Mouse (Mus musculus): Measurements from ENCODE around the gene Nckap5l. TPM values are rescaled to one million over a fixed set of nuclear protein-coding genes. Genes with fewer than 3 reads are reported as not detected.

Nckap5l gene
- polyA plus RNA-seq, 1 experiment, result 4.0 TPM

GRCm38 (mm10) chr15:99442358-99442757 is 15.2 kb downstream of the Nckap5l start:
- no peaks in the 10 kb centered on the region for H3K4me1 ChIP-seq (ENCODE audit: control insufficient read depth, insufficient read depth, low read length)
- no peak overlapping the region for H3K27ac ChIP-seq (ENCODE audit: control insufficient read depth, insufficient read depth, low read depth, low read length, poor library complexity)
- H3K4me3 ChIP-seq (replicated peaks; ENCODE audit: control insufficient read depth, low read depth, low read length), result no peak overlapping the region
- 74% methylated on average over 7 of the region's 7 CpGs for WGBS
- TF ChIP-seq POLR2A (IDR thresholded peaks at IDR 0.05; ENCODE audit: borderline replicate concordance, control insufficient read depth, low read depth, low read length) (no peak), CTCF (IDR thresholded peaks at IDR 0.05; ENCODE audit: control insufficient read depth, insufficient read depth, low read length) (no peak)

GRCm38 (mm10) chr15:99440816-99441457 is 16.6 kb downstream of the Nckap5l start:
- no peaks in the 10 kb centered on the region for H3K4me1 ChIP-seq (ENCODE audit: control insufficient read depth, insufficient read depth, low read length)
- H3K27ac ChIP-seq (ENCODE audit: control insufficient read depth, insufficient read depth, low read depth, low read length, poor library complexity), result no peak overlapping the region
- TF ChIP-seq POLR2A (IDR thresholded peaks at IDR 0.05; ENCODE audit: borderline replicate concordance, control insufficient read depth, low read depth, low read length) (no peak), CTCF (IDR thresholded peaks at IDR 0.05; ENCODE audit: control insufficient read depth, insufficient read depth, low read length) (no peak)
- WGBS, result 70% methylated on average over 8 of the region's 8 CpGs
- H3K4me3 ChIP-seq (replicated peaks; ENCODE audit: control insufficient read depth, low read depth, low read length), result no peak overlapping the region

GRCm38 (mm10) chr15:99440112-99440815 is 17.3 kb downstream of the Nckap5l start:
- TF ChIP-seq CTCF (IDR thresholded peaks at IDR 0.05; ENCODE audit: control insufficient read depth, insufficient read depth, low read length) (no peak), POLR2A (IDR thresholded peaks at IDR 0.05; ENCODE audit: borderline replicate concordance, control insufficient read depth, low read depth, low read length) (no peak)
- 77% methylated on average over 2 of the region's 2 CpGs for WGBS
- Histone ChIP-seq H3K4me3 (replicated peaks; ENCODE audit: control insufficient read depth, low read depth, low read length) (no peak overlapping the region), H3K4me1 (ENCODE audit: control insufficient read depth, insufficient read depth, low read length) (no peaks in the 10 kb centered on the region), H3K27ac (ENCODE audit: control insufficient read depth, insufficient read depth, low read depth, low read length, poor library complexity) (no peak overlapping the region)

- TF ChIP-seq CTCF (IDR thresholded peaks at IDR 0.05; ENCODE audit: control insufficient read depth, insufficient read depth, low read length), result no peak
- Histone ChIP-seq H3K4me3 (replicated peaks; ENCODE audit: control insufficient read depth, low read depth, low read length) (no peak overlapping the region), H3K4me1 (ENCODE audit: control insufficient read depth, insufficient read depth, low read length) (no peaks in the 10 kb centered on the region), H3K27ac (ENCODE audit: control insufficient read depth, insufficient read depth, low read depth, low read length, poor library complexity) (no peak overlapping the region)
- WGBS, result 84% methylated on average over 8 of the region's 8 CpGs
Observed at GRCm38 (mm10) chr15:99438966-99439698, 18.4 kb downstream of the Nckap5l start.

GRCm38 (mm10) chr15:99433913-99434312 is 23.6 kb downstream of the Nckap5l start:
- TF ChIP-seq POLR2A (IDR thresholded peaks at IDR 0.05; ENCODE audit: borderline replicate concordance, control insufficient read depth, low read depth, low read length), result no peak
- TF ChIP-seq CTCF (IDR thresholded peaks at IDR 0.05; ENCODE audit: control insufficient read depth, insufficient read depth, low read length), result no peak
- WGBS, result 88% methylated on average over 12 of the region's 12 CpGs
- no peak overlapping the region for H3K4me3 ChIP-seq (replicated peaks; ENCODE audit: control insufficient read depth, low read depth, low read length)
- H3K4me1 ChIP-seq (ENCODE audit: control insufficient read depth, insufficient read depth, low read length), result no peaks in the 10 kb centered on the region
- no peak overlapping the region for H3K27ac ChIP-seq (ENCODE audit: control insufficient read depth, insufficient read depth, low read depth, low read length, poor library complexity)

GRCm38 (mm10) chr15:99433081-99433718 is 24.3 kb downstream of the Nckap5l start:
- Histone ChIP-seq H3K4me3 (replicated peaks; ENCODE audit: control insufficient read depth, low read depth, low read length) (no peak overlapping the region), H3K4me1 (ENCODE audit: control insufficient read depth, insufficient read depth, low read length) (no peaks in the 10 kb centered on the region), H3K27ac (ENCODE audit: control insufficient read depth, insufficient read depth, low read depth, low read length, poor library complexity) (no peak overlapping the region)
- TF ChIP-seq POLR2A (IDR thresholded peaks at IDR 0.05; ENCODE audit: borderline replicate concordance, control insufficient read depth, low read depth, low read length) (no peak), CTCF (IDR thresholded peaks at IDR 0.05; ENCODE audit: control insufficient read depth, insufficient read depth, low read length) (no peak)
- WGBS, result 87% methylated on average over 16 of the region's 16 CpGs

- TF ChIP-seq CTCF (IDR thresholded peaks at IDR 0.05; ENCODE audit: control insufficient read depth, insufficient read depth, low read length) (no peak), POLR2A (IDR thresholded peaks at IDR 0.05; ENCODE audit: borderline replicate concordance, control insufficient read depth, low read depth, low read length) (no peak)
- no peak overlapping the region for H3K4me3 ChIP-seq (replicated peaks; ENCODE audit: control insufficient read depth, low read depth, low read length)
- WGBS, result 77% methylated on average over 8 of the region's 8 CpGs
- no peak overlapping the region for H3K27ac ChIP-seq (ENCODE audit: control insufficient read depth, insufficient read depth, low read depth, low read length, poor library complexity)
- no peaks in the 10 kb centered on the region for H3K4me1 ChIP-seq (ENCODE audit: control insufficient read depth, insufficient read depth, low read length)
Observed at GRCm38 (mm10) chr15:99431967-99432366, 25.6 kb downstream of the Nckap5l start.

GRCm38 (mm10) chr15:99431504-99431903 is 26.0 kb downstream of the Nckap5l start:
- no peaks in the 10 kb centered on the region for H3K4me1 ChIP-seq (ENCODE audit: control insufficient read depth, insufficient read depth, low read length)
- no peak overlapping the region for H3K4me3 ChIP-seq (replicated peaks; ENCODE audit: control insufficient read depth, low read depth, low read length)
- TF ChIP-seq POLR2A (IDR thresholded peaks at IDR 0.05; ENCODE audit: borderline replicate concordance, control insufficient read depth, low read depth, low read length) (no peak), CTCF (IDR thresholded peaks at IDR 0.05; ENCODE audit: control insufficient read depth, insufficient read depth, low read length) (no peak)
- no peak overlapping the region for H3K27ac ChIP-seq (ENCODE audit: control insufficient read depth, insufficient read depth, low read depth, low read length, poor library complexity)
- 81% methylated on average over 7 of the region's 7 CpGs for WGBS

Measured in bone marrow, adult 2 months (tissue).